Mouse (Mus musculus) activated CD4-positive, CD25-positive, alpha-beta regulatory T cell, adult 4 months (primary cell): Measurements from ENCODE around the gene Exoc7. TPM values are rescaled to one million over a fixed set of nuclear protein-coding genes. Genes with fewer than 3 reads are reported as not detected.

Experiments used
- polyA plus RNA-seq, 2 experiments: library from polyadenylated mRNA; unstranded; fragments of 100-300 nt; shearing (Covaris generic); gene quantifications; one replicate each; pipeline ENCODE4 v1.2.1; 2017

The Exoc7 gene
- polyA plus RNA-seq, 2 experiments from 2014 or later, result 49.2 to 80.4 TPM

Other genes starting within 250 kb of the Exoc7 start
- 100 to 1,000 TPM in 1 of 2 experiments, 10 to 100 TPM in 1; 68.6 to 116 TPM for gene Unc13d, start 229.3 kb downstream of the Exoc7 start, polyA plus RNA-seq
- gene Wbp2, start 220.2 kb downstream of the Exoc7 start, polyA plus RNA-seq, result 100 to 1,000 TPM in 1 of 2 experiments, 10 to 100 TPM in 1; 85.4 to 142 TPM
- not detected for gene Trim47, start 180.0 kb downstream of the Exoc7 start, polyA plus RNA-seq
- gene Trim65, start 176.1 kb downstream of the Exoc7 start, polyA plus RNA-seq, result 10 to 100 TPM; 10.7 to 11.9 TPM
- 10 to 100 TPM; 17.9 to 25.8 TPM for gene Mrpl38, start 168.4 kb downstream of the Exoc7 start, polyA plus RNA-seq
- 1 to 10 TPM; 2.1 to 3.4 TPM for gene Fbf1, start 139.1 kb downstream of the Exoc7 start, polyA plus RNA-seq
- gene Ten1, start 108.4 kb downstream of the Exoc7 start, polyA plus RNA-seq, result 10 to 100 TPM; 56.1 to 77.2 TPM
- gene Acox1, start 108.2 kb downstream of the Exoc7 start, polyA plus RNA-seq, result 10 to 100 TPM; 10.0 to 11.7 TPM
- gene Evpl, start 69.2 kb downstream of the Exoc7 start, polyA plus RNA-seq, result not detected
- 10 to 100 TPM; 33.1 to 42.4 TPM for gene Srp68, start 33.0 kb downstream of the Exoc7 start, polyA plus RNA-seq
- gene Galr2, start 26.3 kb downstream of the Exoc7 start, polyA plus RNA-seq, result not detected
- gene Foxj1, start 28.2 kb upstream of the Exoc7 start, polyA plus RNA-seq, result not detected
- gene Rnf157, start 105.8 kb upstream of the Exoc7 start, polyA plus RNA-seq, result 1 to 10 TPM; 6.6 to 6.9 TPM
- 10 to 100 TPM; 13.7 to 15.0 TPM for gene Ubald2, start 126.9 kb upstream of the Exoc7 start, polyA plus RNA-seq
- not detected for gene Qrich2, start 159.0 kb upstream of the Exoc7 start, polyA plus RNA-seq
- gene Prpsap1, start 187.0 kb upstream of the Exoc7 start, polyA plus RNA-seq, result 10 to 100 TPM; 47.3 to 60.5 TPM
- gene Sphk1, start 223.7 kb upstream of the Exoc7 start, polyA plus RNA-seq, result not detected